Mouse (Mus musculus) stomach, postnatal 0 days (tissue): ENCODE measurements around the gene Zfp597. TPM values are rescaled to one million over a fixed set of nuclear protein-coding genes. Genes with fewer than 3 reads are reported as not detected.

Experiments used
- ATAC-seq: fragments of 200-750 bp; cut with Nextera tagmentation; 2 replicates; pipeline ENCODE4 v1.8.0; 2017; ENCODE audit not compliant: low FRiP score, low TSS enrichment
- DNase-seq: peaks from one replicate; pipeline ENCODE4 v3.0.0-alpha.2; 2016; ENCODE audit warnings: low spot score
- H3K27ac ChIP-seq: fragments of 300-500 bp; sonication (generic); replicated peaks from 2 replicates; pipeline ENCODE4 v1.5.1; 2014; ENCODE audit warnings: mild to moderate bottlenecking, control low read depth
- H3K27me3 ChIP-seq: fragments of 300-500 bp; sonication (generic); 2 replicates; pipeline ENCODE4 v1.6.1; 2014; ENCODE audit warnings: low read length; ENCODE audit not compliant: control insufficient read depth, insufficient read depth
- H3K36me3 ChIP-seq: fragments of 300-500 bp; sonication (generic); 2 replicates; pipeline ENCODE4 v1.6.1; 2014; ENCODE audit warnings: low read length, mixed read lengths; ENCODE audit not compliant: control insufficient read depth, insufficient read depth
- H3K4me1 ChIP-seq: fragments of 300-500 bp; sonication (generic); replicated peaks from 2 replicates; pipeline ENCODE4 v1.6.1; 2014; ENCODE audit warnings: antibody characterized with exemption; ENCODE audit not compliant: control insufficient read depth, insufficient read depth
- H3K4me2 ChIP-seq: fragments of 300-500 bp; sonication (generic); replicated peaks from 2 replicates; pipeline ENCODE4 v1.6.1; 2014; ENCODE audit warnings: low read depth, mild to moderate bottlenecking, control low read depth, moderate library complexity
- H3K4me3 ChIP-seq: fragments of 300-500 bp; sonication (generic); 2 replicates; pipeline ENCODE4 v1.5.1; 2014; ENCODE audit warnings: low read depth, low read length, control low read depth
- H3K9ac ChIP-seq: fragments of 300-500 bp; sonication (generic); 2 replicates; pipeline ENCODE4 v1.6.1; 2014; ENCODE audit warnings: mild to moderate bottlenecking, low read length, control low read depth, mixed read lengths
- H3K9me3 ChIP-seq: fragments of 300-500 bp; sonication (generic); 2 replicates; pipeline ENCODE4 v1.6.1; 2016; ENCODE audit warnings: low read length; ENCODE audit not compliant: control insufficient read depth
- CTCF ChIP-seq: IDR thresholded peaks from 2 replicates; pipeline ENCODE4 v1.5.1; 2016; ENCODE audit warnings: antibody characterized with exemption, low read depth, mild to moderate bottlenecking, moderate library complexity
- EP300 ChIP-seq: optimal IDR thresholded peaks from 2 replicates; pipeline ENCODE3; 2016; ENCODE audit warnings: antibody characterized with exemption
- WGBS: fragments of 180-500 bp; shearing (Covaris S2); extraction: QIAGEN DNeasy Blood & Tissue Kit; methylation state at CpG from one replicate; pipeline ENCODE4 v1.1.7; 2014; 5-methylcytosine and 5-hydroxymethylcytosine counted together
- polyA plus RNA-seq: library from polyadenylated mRNA; unstranded; fragments of >200 nt; fragmentation: Nextera tagmentation; extraction: Ambion mirVana; gene quantifications from 2 replicates; pipeline ENCODE4 v1.2.1, GENCODE M21; 2015

The Zfp597 gene
- polyA plus RNA-seq, 1 experiment from 2014 or later, result 3.5 TPM

DNA sequence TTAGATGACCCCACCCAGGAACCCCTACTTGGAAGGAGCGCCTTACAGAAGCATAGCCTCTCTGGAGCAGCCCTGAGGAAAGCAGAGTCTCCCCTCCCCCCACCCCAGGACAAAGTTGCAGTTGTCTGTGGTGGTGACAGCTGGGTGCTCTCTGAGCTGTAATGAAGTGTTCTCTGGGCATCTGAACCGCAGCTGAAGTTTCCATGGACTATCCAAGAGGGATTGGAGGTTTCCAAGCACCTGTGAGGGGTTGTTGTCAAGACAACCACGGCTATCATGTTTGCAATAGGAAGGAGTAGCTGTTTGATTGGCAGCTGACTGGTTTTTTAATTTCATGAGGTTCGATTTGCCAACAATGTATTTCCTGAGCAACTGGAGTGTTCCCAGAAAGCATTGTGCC, 41.4 kb downstream of the Zfp597 start:
- H3K9ac ChIP-seq, result no peak overlapping the region
- H3K27ac ChIP-seq, result no peak overlapping the region
- H3K9me3 ChIP-seq, result no peaks in the 10 kb centered on the region
- H3K27me3 ChIP-seq, result no peaks in the 10 kb centered on the region
- DNase-seq, result no peak
- 22% methylated on average over 4 of the region's 4 CpGs for WGBS
- no peak overlapping the region for H3K4me3 ChIP-seq
- H3K4me1 ChIP-seq, result 0 out of 2 replicates have a peak, but pooled peaks cover 3% of the 10 kb centered on the region
- TF ChIP-seq EP300 (no peak), CTCF (no peak)
- no peak for ATAC-seq
- H3K36me3 ChIP-seq, result no peaks in the 10 kb centered on the region
- no peak overlapping the region for H3K4me2 ChIP-seq

DNA sequence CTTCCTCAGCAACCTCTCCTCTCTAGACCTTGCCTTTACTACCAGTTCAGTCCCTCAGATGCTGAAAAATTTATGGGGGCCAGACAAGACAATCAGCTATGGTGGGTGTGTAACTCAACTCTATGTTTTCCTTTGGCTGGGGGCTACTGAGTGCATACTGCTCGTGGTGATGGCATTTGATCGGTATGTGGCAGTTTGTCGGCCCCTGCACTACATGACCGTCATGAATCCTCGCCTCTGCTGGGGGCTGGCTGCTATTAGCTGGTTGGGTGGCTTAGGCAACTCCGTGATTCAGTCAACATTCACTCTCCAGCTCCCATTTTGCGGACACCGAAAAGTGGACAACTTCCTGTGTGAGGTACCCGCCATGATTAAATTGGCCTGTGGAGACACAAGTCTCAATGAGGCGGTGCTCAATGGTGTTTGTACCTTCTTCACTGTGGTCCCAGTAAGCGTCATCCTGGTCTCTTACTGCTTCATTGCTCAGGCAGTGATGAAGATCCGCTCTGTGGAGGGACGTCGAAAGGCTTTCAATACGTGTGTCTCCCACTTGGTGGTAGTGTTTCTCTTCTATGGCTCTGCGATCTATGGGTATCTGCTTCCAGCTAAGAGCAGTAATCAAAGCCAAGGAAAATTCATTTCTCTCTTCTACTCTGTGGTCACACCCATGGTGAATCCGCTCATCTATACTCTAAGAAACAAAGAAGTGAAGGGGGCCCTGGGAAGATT, 45.0 kb downstream of the Zfp597 start:
- no peaks in the 10 kb centered on the region for H3K27me3 ChIP-seq
- H3K4me1 ChIP-seq, result no peaks in the 10 kb centered on the region
- no peak overlapping the region for H3K4me3 ChIP-seq
- no peaks in the 10 kb centered on the region for H3K36me3 ChIP-seq
- no peak overlapping the region for H3K4me2 ChIP-seq
- no peak for DNase-seq
- 55% methylated on average over 17 of the region's 17 CpGs for WGBS
- no peak overlapping the region for H3K9ac ChIP-seq
- H3K27ac ChIP-seq, result no peak overlapping the region
- peak; percentile 60 for ATAC-seq
- TF ChIP-seq EP300 (no peak), CTCF (peak; percentile 80)
- no peaks in the 10 kb centered on the region for H3K9me3 ChIP-seq

- H3K4me2 ChIP-seq, result no peak overlapping the region
- H3K27ac ChIP-seq, result no peak overlapping the region
- no peaks in the 10 kb centered on the region for H3K4me1 ChIP-seq
- no peaks in the 10 kb centered on the region for H3K9me3 ChIP-seq
- ATAC-seq, result no peak
- H3K27me3 ChIP-seq, result no peaks in the 10 kb centered on the region
- DNase-seq, result no peak
- H3K9ac ChIP-seq, result no peak overlapping the region
- 80% methylated on average over 2 of the region's 2 CpGs for WGBS
- TF ChIP-seq CTCF (no peak), EP300 (no peak)
- H3K36me3 ChIP-seq, result no peaks in the 10 kb centered on the region
- H3K4me3 ChIP-seq, result no peak overlapping the region
Observed at GRCm38 (mm10) chr16:3835461-3835860, 48.9 kb downstream of the Zfp597 start.

- Histone ChIP-seq H3K4me2 (no peak within 1 kb of the TSS), H3K27ac (no peak within 1 kb of the TSS), H3K4me3 (no peak within 1 kb of the TSS), H3K9me3 (no peaks in the 10 kb centered on the region), H3K36me3 (no peaks in the 10 kb centered on the region), H3K27me3 (no peaks in the 10 kb centered on the region), H3K9ac (no peak within 1 kb of the TSS), H3K4me1 (no peaks in the 10 kb centered on the region)
- TF ChIP-seq EP300 (no peak), CTCF (peak; percentile 27)
- DNase-seq (no peak), ATAC-seq (no peak)
Observed at GRCm38 (mm10) chr16:3830588-3831109, 53.7 kb downstream of the Zfp597 start, which contains the start of gene Olfr15. Olfr15 (plus strand) TSS chr16:3830878.

GRCm38 (mm10) chr16:3829727-3830126, 54.6 kb downstream of the Zfp597 start:
- TF ChIP-seq CTCF, result no peak
- TF ChIP-seq EP300, result no peak
- no peak for ATAC-seq
- Histone ChIP-seq H3K4me3 (no peak overlapping the region), H3K27me3 (no peaks in the 10 kb centered on the region), H3K36me3 (no peaks in the 10 kb centered on the region), H3K9me3 (no peaks in the 10 kb centered on the region), H3K9ac (no peak overlapping the region), H3K27ac (no peak overlapping the region), H3K4me2 (no peak overlapping the region), H3K4me1 (no peaks in the 10 kb centered on the region)
- 79% methylated on average over 2 of the region's 2 CpGs for WGBS
- DNase-seq, result no peak

GRCm38 (mm10) chr16:3828021-3828420, 56.3 kb downstream of the Zfp597 start:
- no peak overlapping the region for H3K9ac ChIP-seq
- no peak for TF ChIP-seq EP300
- no peak for TF ChIP-seq CTCF
- 44% methylated on average over 3 of the region's 3 CpGs for WGBS
- H3K27ac ChIP-seq, result no peak overlapping the region
- no peaks in the 10 kb centered on the region for H3K4me1 ChIP-seq
- H3K4me3 ChIP-seq, result no peak overlapping the region
- DNase-seq (no peak), ATAC-seq (no peak)
- no peaks in the 10 kb centered on the region for H3K36me3 ChIP-seq
- no peaks in the 10 kb centered on the region for H3K27me3 ChIP-seq
- H3K9me3 ChIP-seq, result no peaks in the 10 kb centered on the region
- H3K4me2 ChIP-seq, result no peak overlapping the region
